Mouse (Mus musculus): ENCODE measurements around the gene H2-K1. TPM values are rescaled to one million over a fixed set of nuclear protein-coding genes. Genes with fewer than 3 reads are reported as not detected.
A peak's percentile ranks its signal among the peaks of the same experiment; 100 is the strongest.
"Not testable (repeated sequence)": the region's sequence is repeated elsewhere in the genome, so short reads cannot be mapped to it uniquely, and the experiment has no call there.

Gene H2-K1
- polyA plus RNA-seq, 1 experiment from 2014 or later: 37.2 TPM

DNA sequence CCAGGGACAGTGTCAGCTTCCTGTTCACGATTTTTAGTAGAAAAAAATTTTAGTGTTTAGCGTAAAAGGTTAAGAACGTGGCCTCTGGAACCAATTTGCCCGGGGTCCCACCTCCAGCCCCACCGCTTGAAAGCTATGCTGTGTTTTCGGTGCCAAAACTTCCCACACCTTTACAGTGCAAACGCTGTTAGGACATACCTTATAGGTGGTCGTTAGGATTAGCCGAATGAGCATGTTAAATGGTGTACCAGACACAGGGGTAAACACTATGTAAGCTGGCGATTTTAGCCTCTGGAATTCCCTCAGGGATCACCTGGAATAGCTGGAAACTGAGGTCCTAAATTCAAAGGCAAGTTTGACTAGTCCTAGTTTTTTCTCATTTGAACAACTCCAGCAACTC, 43.8 kb downstream of the H2-K1 start:
- Histone ChIP-seq H3K36me3 (ENCODE audit: control insufficient read depth, insufficient read depth, low read length) (peaks cover 24% of the 10 kb centered on the region), H3K4me1 (ENCODE audit: control insufficient read depth, insufficient read depth, low read length) (peaks cover 38% of the 10 kb centered on the region), H3K9me3 (ENCODE audit: control insufficient read depth, low read length) (no peaks in the 10 kb centered on the region), H3K27me3 (ENCODE audit: control insufficient read depth, insufficient read depth, low read length) (no peaks in the 10 kb centered on the region), H3K27ac (ENCODE audit: low read depth, low read length) (no peak overlapping the region), H3K4me2 (peak overlapping the region; percentile 78), H3K4me3 (ENCODE audit: low read depth, low read length) (peak overlapping the region; percentile 98), H3K9ac (ENCODE audit: low read length) (peak overlapping the region; percentile 82)
- DNase-seq (ENCODE audit: low spot score, missing footprints): no peak
- WGBS: 9% methylated on average over 10 of the region's 10 CpGs
- no peak for ATAC-seq (ENCODE audit: low FRiP score)

DNA sequence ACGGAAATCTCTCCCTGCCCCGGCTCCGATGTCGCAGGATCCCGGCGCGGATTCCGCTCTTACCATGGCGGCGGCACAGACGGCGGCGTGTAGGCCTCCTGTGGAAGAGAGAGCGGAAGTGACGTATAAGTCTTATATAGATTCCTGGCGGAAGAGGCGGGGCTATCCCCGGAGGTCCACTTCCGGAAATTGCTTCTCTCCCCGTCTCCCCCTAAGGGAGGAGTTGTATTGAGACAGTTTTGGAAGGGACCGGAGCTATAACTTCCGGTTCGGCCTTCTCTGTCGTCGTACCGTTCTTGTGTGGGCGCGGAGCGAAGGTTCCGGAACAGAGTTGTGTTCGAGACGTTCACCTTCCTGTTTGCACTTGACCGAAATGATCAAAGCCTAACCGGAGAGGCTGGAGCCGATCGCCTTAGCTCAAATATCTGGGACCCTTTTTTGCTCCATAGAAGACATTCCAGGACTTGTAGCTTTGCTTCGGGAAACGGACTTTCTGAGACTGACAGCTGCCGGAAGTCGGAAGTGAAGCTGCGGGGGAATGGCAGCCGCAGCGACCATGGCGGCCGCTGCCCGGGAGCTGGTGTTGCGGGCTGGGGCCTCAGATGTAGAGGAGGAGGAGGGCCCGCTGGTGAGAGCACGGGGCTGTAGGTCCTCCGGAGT, 44.5 kb downstream of the H2-K1 start, which contains the start of the genes Vps52 and Rps18:
TSS of gene Vps52 (plus strand) at position 258 of the 660 bp plus-strand sequence.
TSS of gene Rps18 (minus strand) at position 447 of the 660 bp plus-strand sequence.
- H3K27ac ChIP-seq (ENCODE audit: low read depth, low read length): peak within 1 kb of the TSS; percentile 84
- H3K9me3 ChIP-seq (ENCODE audit: control insufficient read depth, low read length): no peaks in the 10 kb centered on the region
- H3K4me3 ChIP-seq (ENCODE audit: low read depth, low read length): peak within 1 kb of the TSS; percentile 98
- DNase-seq (ENCODE audit: low spot score, missing footprints): peak; percentile 100
- peak within 1 kb of the TSS; percentile 99 for H3K4me2 ChIP-seq
- peaks cover 44% of the 10 kb centered on the region for H3K4me1 ChIP-seq (ENCODE audit: control insufficient read depth, insufficient read depth, low read length)
- under 1% methylated on average over 50 of the region's 50 CpGs for WGBS
- no peaks in the 10 kb centered on the region for H3K27me3 ChIP-seq (ENCODE audit: control insufficient read depth, insufficient read depth, low read length)
- H3K9ac ChIP-seq (ENCODE audit: low read length): peak within 1 kb of the TSS; percentile 99
- peaks cover 24% of the 10 kb centered on the region for H3K36me3 ChIP-seq (ENCODE audit: control insufficient read depth, insufficient read depth, low read length)
- peak; percentile 88 for ATAC-seq (ENCODE audit: low FRiP score)

DNA sequence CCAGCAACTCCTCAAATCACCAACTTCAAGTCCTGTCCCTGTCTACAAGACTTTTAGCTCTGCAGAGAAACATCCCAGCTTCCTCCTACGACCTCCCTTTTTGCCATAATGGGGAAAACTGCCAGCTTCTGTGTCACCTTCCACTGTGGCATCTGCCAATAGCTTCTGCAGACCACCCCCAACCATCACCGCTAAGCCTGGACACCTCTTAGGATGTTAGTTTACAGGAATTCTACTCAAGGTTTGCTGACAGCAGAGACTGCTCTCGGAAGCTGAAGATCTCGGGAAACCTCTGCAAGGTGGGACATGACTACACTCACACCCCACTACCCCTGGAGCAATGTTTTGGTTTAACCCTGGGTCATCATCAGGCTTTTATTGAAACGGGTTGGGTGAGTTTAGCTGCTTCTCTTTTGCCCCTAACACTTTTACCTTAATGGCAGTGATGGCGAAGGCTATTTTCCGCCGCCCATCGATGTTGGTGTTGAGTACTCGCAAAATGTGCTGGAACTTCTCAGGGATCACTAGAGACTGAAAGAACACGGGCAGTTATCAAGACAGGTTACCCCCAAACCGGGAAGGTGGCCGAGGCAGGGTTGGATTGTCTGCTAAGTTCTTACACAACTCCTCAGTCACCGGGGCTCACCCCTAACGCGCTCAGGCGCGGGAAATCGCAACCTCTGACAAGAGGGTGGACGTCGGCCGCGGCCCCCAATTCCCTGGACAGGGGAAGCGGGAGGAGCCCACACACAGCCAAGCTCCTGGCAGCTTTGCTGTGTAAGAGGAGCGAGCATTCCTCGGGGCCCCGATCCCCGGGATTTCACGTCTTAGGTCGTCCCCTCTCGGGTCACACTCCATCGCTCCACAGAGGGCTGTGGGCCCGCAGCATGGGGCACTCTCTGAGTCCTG, 45.2 kb downstream of the H2-K1 start:
- H3K36me3 ChIP-seq (ENCODE audit: control insufficient read depth, insufficient read depth, low read length): peaks cover 28% of the 10 kb centered on the region
- no peaks in the 10 kb centered on the region for H3K27me3 ChIP-seq (ENCODE audit: control insufficient read depth, insufficient read depth, low read length)
- WGBS: 1% methylated on average over 33 of the region's 33 CpGs
- H3K9me3 ChIP-seq (ENCODE audit: control insufficient read depth, low read length): no peaks in the 10 kb centered on the region
- peaks cover 44% of the 10 kb centered on the region for H3K4me1 ChIP-seq (ENCODE audit: control insufficient read depth, insufficient read depth, low read length)
- DNase-seq (ENCODE audit: low spot score, missing footprints) (peak; percentile 83), ATAC-seq (ENCODE audit: low FRiP score) (peak; percentile 48)
- H3K4me2 ChIP-seq: peak overlapping the region; percentile 99
- peak overlapping the region; percentile 99 for H3K9ac ChIP-seq (ENCODE audit: low read length)
- H3K4me3 ChIP-seq (ENCODE audit: low read depth, low read length): peak overlapping the region; percentile 98
- peak overlapping the region; percentile 84 for H3K27ac ChIP-seq (ENCODE audit: low read depth, low read length)

DNA sequence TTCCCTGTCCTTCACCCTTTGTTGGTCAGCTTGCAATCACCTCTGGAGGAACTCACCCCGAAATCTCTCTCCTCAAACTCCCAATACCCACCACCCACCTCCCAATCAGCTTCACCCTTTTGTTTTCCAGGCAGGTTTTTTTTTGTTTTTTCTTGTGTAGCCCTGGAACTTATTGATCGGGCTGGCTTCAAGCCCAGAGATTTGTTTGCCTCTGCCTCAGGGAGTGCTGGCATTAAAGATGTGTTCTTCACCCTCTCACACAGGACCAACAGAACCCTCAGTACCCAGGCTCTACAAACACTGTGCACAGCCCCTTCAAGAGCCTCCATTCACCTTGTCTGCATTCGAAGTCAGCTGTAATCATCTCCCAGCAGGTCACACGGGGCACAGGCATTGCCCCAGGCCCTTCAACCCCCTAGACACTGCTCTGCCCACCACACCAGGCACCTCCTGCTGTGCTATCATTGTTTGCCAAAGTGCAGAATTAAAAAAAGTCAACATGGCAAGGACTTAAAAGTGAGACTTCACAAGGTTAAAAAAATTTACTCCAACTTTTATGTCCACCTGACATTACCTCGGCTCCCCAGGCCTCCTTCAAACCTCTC, 46.1 kb downstream of the H2-K1 start:
- H3K4me2 ChIP-seq: peak overlapping the region; percentile 99
- no peak for ATAC-seq (ENCODE audit: low FRiP score)
- peak overlapping the region; percentile 99 for H3K9ac ChIP-seq (ENCODE audit: low read length)
- H3K27me3 ChIP-seq (ENCODE audit: control insufficient read depth, insufficient read depth, low read length): no peaks in the 10 kb centered on the region
- peak overlapping the region; percentile 84; the same call in 1 of the 2 replicates for H3K27ac ChIP-seq (ENCODE audit: low read depth, low read length)
- H3K36me3 ChIP-seq (ENCODE audit: control insufficient read depth, insufficient read depth, low read length): peaks cover 24% of the 10 kb centered on the region
- peaks cover 44% of the 10 kb centered on the region for H3K4me1 ChIP-seq (ENCODE audit: control insufficient read depth, insufficient read depth, low read length)
- WGBS: 47% methylated on average over 5 of the region's 5 CpGs
- H3K9me3 ChIP-seq (ENCODE audit: control insufficient read depth, low read length): no peaks in the 10 kb centered on the region
- no peak for DNase-seq (ENCODE audit: low spot score, missing footprints)
- H3K4me3 ChIP-seq (ENCODE audit: low read depth, low read length): peak overlapping the region; percentile 98

DNA sequence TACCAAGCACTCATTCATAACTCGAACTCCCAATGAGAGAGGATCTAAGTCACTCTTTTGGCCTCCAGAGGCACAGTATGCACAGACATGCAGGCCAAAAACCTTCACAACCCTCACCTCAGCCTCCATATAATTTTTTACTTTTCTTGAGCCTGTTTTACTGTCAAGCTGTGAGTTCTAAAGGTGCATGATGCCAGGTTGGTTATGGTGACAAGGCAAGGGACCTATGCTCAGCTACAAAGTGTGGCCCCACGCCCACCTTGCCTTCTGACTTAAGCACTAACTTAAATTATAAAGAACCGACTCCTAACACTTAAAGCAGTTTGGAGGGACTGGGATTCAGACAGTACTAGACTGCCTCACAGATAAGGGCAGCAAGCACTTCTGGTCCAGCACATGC, 46.8 kb downstream of the H2-K1 start:
- no peak overlapping the region for H3K4me3 ChIP-seq (ENCODE audit: low read depth, low read length)
- no peaks in the 10 kb centered on the region for H3K27me3 ChIP-seq (ENCODE audit: control insufficient read depth, insufficient read depth, low read length)
- ATAC-seq (ENCODE audit: low FRiP score) (no peak), DNase-seq (ENCODE audit: low spot score, missing footprints) (no peak)
- no peak overlapping the region; the same call in 1 of the 2 replicates for H3K9ac ChIP-seq (ENCODE audit: low read length)
- H3K27ac ChIP-seq (ENCODE audit: low read depth, low read length): no peak overlapping the region
- 86% methylated on average over 3 of the region's 3 CpGs for WGBS
- no peak overlapping the region for H3K4me2 ChIP-seq
- H3K9me3 ChIP-seq (ENCODE audit: control insufficient read depth, low read length): no peaks in the 10 kb centered on the region
- peaks cover 44% of the 10 kb centered on the region for H3K4me1 ChIP-seq (ENCODE audit: control insufficient read depth, insufficient read depth, low read length)
- H3K36me3 ChIP-seq (ENCODE audit: control insufficient read depth, insufficient read depth, low read length): peaks cover 19% of the 10 kb centered on the region

DNA sequence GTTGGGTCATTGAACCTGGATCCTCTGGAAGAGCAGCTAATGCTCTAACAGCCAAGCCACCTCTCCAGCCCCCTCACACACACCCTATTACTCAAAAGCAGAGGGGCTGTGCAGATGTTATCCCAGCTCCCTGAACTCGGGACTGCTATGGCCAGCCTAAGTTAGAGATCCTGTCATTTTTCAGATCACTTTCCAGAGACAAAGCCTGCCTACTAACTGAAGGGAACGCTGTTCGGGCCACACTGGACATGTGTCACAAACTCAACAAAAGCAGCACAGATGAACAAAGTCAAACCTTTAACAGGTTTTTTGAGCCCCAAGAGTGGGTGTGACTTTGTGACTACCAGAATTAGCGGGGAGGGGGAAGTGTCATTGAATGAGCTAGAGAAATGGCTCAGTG, 47.3 kb downstream of the H2-K1 start:
- Histone ChIP-seq H3K4me2 (no peak overlapping the region), H3K36me3 (ENCODE audit: control insufficient read depth, insufficient read depth, low read length) (peaks cover 19% of the 10 kb centered on the region), H3K4me3 (ENCODE audit: low read depth, low read length) (no peak overlapping the region), H3K27me3 (ENCODE audit: control insufficient read depth, insufficient read depth, low read length) (no peaks in the 10 kb centered on the region), H3K27ac (ENCODE audit: low read depth, low read length) (no peak overlapping the region), H3K9ac (ENCODE audit: low read length) (no peak overlapping the region; the same call in 1 of the 2 replicates), H3K9me3 (ENCODE audit: control insufficient read depth, low read length) (no peaks in the 10 kb centered on the region), H3K4me1 (ENCODE audit: control insufficient read depth, insufficient read depth, low read length) (peaks cover 44% of the 10 kb centered on the region)
- ATAC-seq (ENCODE audit: low FRiP score) (no peak), DNase-seq (ENCODE audit: low spot score, missing footprints) (no peak)
- WGBS: 79% methylated on average over 4 of the region's 4 CpGs

DNA sequence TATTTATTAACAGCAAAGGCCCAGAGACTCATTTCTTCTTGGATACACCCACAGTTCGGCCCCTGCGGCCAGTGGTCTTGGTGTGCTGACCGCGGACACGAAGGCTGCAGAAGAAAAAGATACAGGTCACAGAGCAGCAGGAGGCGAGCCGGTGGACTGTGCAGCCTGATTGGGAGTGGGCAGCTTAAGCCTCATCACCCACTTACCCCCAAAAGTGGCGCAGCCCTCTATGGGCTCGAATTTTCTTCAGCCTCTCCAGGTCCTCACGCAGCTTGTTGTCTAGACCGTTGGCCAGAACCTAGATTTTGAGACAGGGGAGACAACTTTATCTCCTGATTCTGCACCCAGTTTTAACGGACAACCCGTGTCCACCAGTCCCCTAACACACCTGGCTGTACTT, 48.1 kb downstream of the H2-K1 start:
- Histone ChIP-seq H3K4me1 (ENCODE audit: control insufficient read depth, insufficient read depth, low read length) (peaks cover 44% of the 10 kb centered on the region), H3K4me3 (ENCODE audit: low read depth, low read length) (peak overlapping the region; percentile 37; the same call in 1 of the 2 replicates), H3K4me2 (peak overlapping the region; percentile 69), H3K36me3 (ENCODE audit: control insufficient read depth, insufficient read depth, low read length) (peaks cover 19% of the 10 kb centered on the region)
- peak; percentile 81 for DNase-seq (ENCODE audit: low spot score, missing footprints)
- H3K27me3 ChIP-seq (ENCODE audit: control insufficient read depth, insufficient read depth, low read length); H3K27ac ChIP-seq (ENCODE audit: low read depth, low read length); ATAC-seq (ENCODE audit: low FRiP score); H3K9me3 ChIP-seq (ENCODE audit: control insufficient read depth, low read length); H3K9ac ChIP-seq (ENCODE audit: low read length): not testable (repeated sequence)
- 76% methylated on average over 13 of the region's 13 CpGs for WGBS

- Histone ChIP-seq H3K4me1 (ENCODE audit: control insufficient read depth, insufficient read depth, low read length) (peaks cover 38% of the 10 kb centered on the region), H3K9ac (ENCODE audit: low read length) (peak within 1 kb of the TSS; percentile 68), H3K27me3 (ENCODE audit: control insufficient read depth, insufficient read depth, low read length) (no peaks in the 10 kb centered on the region), H3K4me3 (ENCODE audit: low read depth, low read length) (peak within 1 kb of the TSS; percentile 37), H3K27ac (ENCODE audit: low read depth, low read length) (peak within 1 kb of the TSS; percentile 81), H3K9me3 (ENCODE audit: control insufficient read depth, low read length) (no peaks in the 10 kb centered on the region), H3K36me3 (ENCODE audit: control insufficient read depth, insufficient read depth, low read length) (peaks cover 19% of the 10 kb centered on the region), H3K4me2 (peak within 1 kb of the TSS; percentile 69)
- DNase-seq (ENCODE audit: low spot score, missing footprints) (peak; percentile 98), ATAC-seq (ENCODE audit: low FRiP score) (peak; percentile 63)
- WGBS: under 1% methylated on average over 45 of the region's 45 CpGs
These were observed 48.9 kb downstream of the H2-K1 start, which contains the start of gene B3galt4 for GRCm38 (mm10) chr17:33951021-33951946. Gene B3galt4, minus strand, starts transcription at chr17:33951488.

Measured in midbrain, embryonic 11.5 days (tissue).